Mouse (Mus musculus) heart, postnatal 0 days (tissue): ENCODE results near the gene Tcte1. TPM values are rescaled to one million over a fixed set of nuclear protein-coding genes. Genes with fewer than 3 reads are reported as not detected.

Experiments
- ATAC-seq: fragments of 200-750 bp; cut with Nextera tagmentation; 2 replicates; pipeline ENCODE4 v1.8.0; 2017; ENCODE audit warnings: low read depth, moderate number of reproducible peaks, moderate library complexity; ENCODE audit not compliant: insufficient read depth
- DNase-seq: peaks from one replicate; pipeline ENCODE4 v3.0.0-alpha.2; 2016; ENCODE audit warnings: low spot score
- H3K27ac ChIP-seq: fragments of 300-500 bp; sonication (generic); 2 replicates; pipeline ENCODE4 v1.5.1; 2014; ENCODE audit warnings: low read depth, mild to moderate bottlenecking
- H3K27me3 ChIP-seq: fragments of 300-500 bp; sonication (generic); 2 replicates; pipeline ENCODE4 v1.6.1; 2014; ENCODE audit warnings: low read length, mixed read lengths; ENCODE audit not compliant: control insufficient read depth, insufficient read depth
- H3K36me3 ChIP-seq: fragments of 300-500 bp; sonication (generic); replicated peaks from 2 replicates; pipeline ENCODE4 v1.6.1; 2014; ENCODE audit warnings: low read length, mixed read lengths; ENCODE audit not compliant: control insufficient read depth, insufficient read depth
- H3K4me1 ChIP-seq: fragments of 300-500 bp; sonication (generic); 2 replicates; pipeline ENCODE4 v1.6.1; 2014; ENCODE audit warnings: antibody characterized with exemption; ENCODE audit not compliant: control insufficient read depth, insufficient read depth
- H3K4me2 ChIP-seq: fragments of 300-500 bp; sonication (generic); 2 replicates; pipeline ENCODE4 v1.6.1; 2014; ENCODE audit warnings: low read depth, mild to moderate bottlenecking, low read length, moderate library complexity
- H3K4me3 ChIP-seq: fragments of 300-500 bp; sonication (generic); 2 replicates; pipeline ENCODE4 v1.5.1; 2014; ENCODE audit warnings: low read depth, low read length
- H3K9ac ChIP-seq: fragments of 300-500 bp; sonication (generic); replicated peaks from 2 replicates; pipeline ENCODE4 v1.6.1; 2014; ENCODE audit warnings: low read depth, low read length, mixed read lengths
- H3K9me3 ChIP-seq: fragments of 300-500 bp; sonication (generic); replicated peaks from 2 replicates; pipeline ENCODE4 v1.6.1; 2016; ENCODE audit warnings: low read length; ENCODE audit not compliant: control insufficient read depth
- CTCF ChIP-seq: IDR thresholded peaks from 2 replicates; pipeline ENCODE4 v1.5.1; 2016; ENCODE audit warnings: antibody characterized with exemption, control low read depth, low read depth
- EP300 ChIP-seq: IDR thresholded peaks from 2 replicates; pipeline ENCODE4 v1.6.1; 2016; ENCODE audit warnings: antibody characterized with exemption, low read depth
- WGBS: fragments of 180-500 bp; shearing (Covaris S2); extraction: QIAGEN DNeasy Blood & Tissue Kit; methylation state at CpG from one replicate; pipeline ENCODE4 v1.1.7; 2014; 5-methylcytosine and 5-hydroxymethylcytosine counted together
- polyA plus RNA-seq: library from polyadenylated mRNA; unstranded; fragments of >200 nt; fragmentation: Nextera tagmentation; extraction: Ambion mirVana; gene quantifications from 2 replicates; pipeline ENCODE4 v1.2.1, GENCODE M21; 2015
- total RNA-seq: library from RNA; depleted of rRNA; stranded (reverse); fragments of >200 nt; gene quantifications from 2 replicates; pipeline ENCODE4 v1.2.3, GENCODE M21; 2014; ENCODE audit warnings: low replicate concordance

The Tcte1 gene
- total and polyA plus RNA-seq, 2 experiments from 2014 or later = not detected

- peak within 1 kb of the TSS; percentile 89 for H3K9ac ChIP-seq
- peaks cover 33% of the 10 kb centered on the region for H3K36me3 ChIP-seq
- H3K27me3 ChIP-seq = no peaks in the 10 kb centered on the region
- H3K4me2 ChIP-seq = peak within 1 kb of the TSS; percentile 98
- ATAC-seq (peak; percentile 93), DNase-seq (peak; percentile 93)
- TF ChIP-seq EP300 = peak; percentile 67; the same call in 1 of the 2 replicates
- peak; percentile 97 for TF ChIP-seq CTCF
- H3K9me3 ChIP-seq = no peaks in the 10 kb centered on the region
- peak within 1 kb of the TSS; percentile 94 for H3K4me3 ChIP-seq
- WGBS = 1% methylated on average over 55 of the region's 61 CpGs
- H3K27ac ChIP-seq = peak within 1 kb of the TSS; percentile 73
- peaks cover 10% of the 10 kb centered on the region for H3K4me1 ChIP-seq
Measured at GRCm38 (mm10) chr17:45563655-45564530, 40.7 kb downstream of the Tcte1 start, which contains the start of gene Slc35b2. TSS of gene Slc35b2 (plus strand) at chr17:45563874.

DNA sequence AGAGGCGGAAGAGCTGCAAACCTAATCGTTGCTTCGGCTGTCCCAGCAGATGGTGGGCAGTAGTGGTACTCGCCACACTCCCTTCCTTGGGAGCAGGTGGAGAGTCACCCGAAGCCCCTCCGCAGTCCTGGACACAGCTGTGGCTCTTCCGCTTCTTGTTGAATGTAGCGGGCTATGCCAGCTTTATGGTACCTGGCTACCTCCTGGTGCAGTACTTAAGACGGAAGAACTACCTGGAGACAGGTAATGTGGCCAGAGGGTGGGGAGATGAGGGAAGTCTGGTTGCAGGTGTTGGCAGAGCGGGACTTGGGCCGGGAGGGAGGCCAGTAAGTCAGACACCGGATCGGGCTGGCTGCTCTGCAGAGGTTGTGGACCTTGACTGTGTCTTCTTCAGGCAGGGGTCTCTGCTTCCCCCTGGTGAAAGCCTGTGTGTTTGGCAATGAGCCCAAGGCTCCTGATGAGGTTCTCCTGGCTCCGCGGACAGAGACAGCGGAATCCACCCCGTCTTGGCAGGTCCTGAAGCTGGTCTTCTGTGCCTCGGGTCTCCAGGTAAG lies 41.4 kb downstream of the Tcte1 start:
- peaks cover 40% of the 10 kb centered on the region for H3K36me3 ChIP-seq
- peak overlapping the region; percentile 98 for H3K4me2 ChIP-seq
- no peaks in the 10 kb centered on the region for H3K27me3 ChIP-seq
- H3K4me1 ChIP-seq = peaks cover 10% of the 10 kb centered on the region
- DNase-seq = no peak
- TF ChIP-seq EP300 (no peak), CTCF (no peak)
- peak overlapping the region; percentile 89 for H3K9ac ChIP-seq
- ATAC-seq = no peak
- H3K27ac ChIP-seq = peak overlapping the region; percentile 73; the same call in 1 of the 2 replicates
- WGBS = 11% methylated on average over 18 of the region's 18 CpGs
- H3K9me3 ChIP-seq = no peaks in the 10 kb centered on the region
- H3K4me3 ChIP-seq = peak overlapping the region; percentile 94

DNA sequence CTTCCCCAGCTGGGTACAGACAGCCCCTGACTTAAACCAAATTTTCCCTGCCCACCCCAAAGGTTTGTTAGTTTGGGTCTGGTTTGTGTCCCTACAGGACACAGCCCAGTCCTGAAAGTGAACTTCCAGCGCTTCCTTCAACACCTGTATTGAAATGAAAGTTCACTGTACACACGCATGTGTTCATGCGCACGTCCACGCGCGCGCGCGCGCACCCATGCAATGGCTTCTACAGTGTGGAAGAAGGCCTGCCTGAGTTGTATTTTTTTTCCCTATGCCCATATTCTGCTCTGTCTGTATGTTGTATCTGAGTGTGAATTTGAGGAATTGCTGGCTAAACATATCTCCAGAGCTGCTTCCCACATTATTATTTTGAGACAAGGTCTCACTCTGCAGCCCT lies 41.9 kb downstream of the Tcte1 start:
- DNase-seq = no peak
- no peak for TF ChIP-seq CTCF
- TF ChIP-seq EP300 = no peak
- no peak overlapping the region for H3K9ac ChIP-seq
- peak overlapping the region; percentile 94 for H3K4me3 ChIP-seq
- peaks cover 45% of the 10 kb centered on the region for H3K36me3 ChIP-seq
- H3K4me2 ChIP-seq = peak overlapping the region; percentile 98
- 90% methylated on average over 11 of the region's 11 CpGs for WGBS
- H3K4me1 ChIP-seq = peaks cover 10% of the 10 kb centered on the region
- ATAC-seq = no peak
- H3K27me3 ChIP-seq = no peaks in the 10 kb centered on the region
- H3K27ac ChIP-seq = no peak overlapping the region
- H3K9me3 ChIP-seq = no peaks in the 10 kb centered on the region

DNA sequence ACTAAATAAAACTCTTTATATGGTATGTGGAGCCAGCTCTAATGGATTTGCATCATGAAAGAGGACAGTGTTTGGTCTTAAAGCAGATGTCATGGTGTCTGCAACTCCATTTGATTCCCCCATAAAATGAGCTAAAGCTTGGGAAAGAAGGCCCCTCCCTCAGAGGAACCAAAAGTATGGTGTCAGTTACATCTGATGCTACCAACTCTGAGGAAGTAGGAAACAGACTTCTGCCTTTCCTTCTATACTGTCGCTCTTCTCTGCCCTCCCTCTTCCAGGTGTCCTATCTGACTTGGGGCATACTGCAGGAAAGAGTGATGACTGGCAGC lies 42.8 kb downstream of the Tcte1 start:
- TF ChIP-seq CTCF (no peak), EP300 (no peak)
- no peak overlapping the region for H3K4me2 ChIP-seq
- no peak for ATAC-seq
- no peak overlapping the region for H3K4me3 ChIP-seq
- H3K9me3 ChIP-seq = no peaks in the 10 kb centered on the region
- no peak for DNase-seq
- H3K4me1 ChIP-seq = peaks cover 10% of the 10 kb centered on the region
- no peak overlapping the region for H3K9ac ChIP-seq
- no peaks in the 10 kb centered on the region for H3K27me3 ChIP-seq
- peaks cover 54% of the 10 kb centered on the region for H3K36me3 ChIP-seq
- no peak overlapping the region for H3K27ac ChIP-seq
- WGBS = 58% methylated on average over 1 of the region's 1 CpGs

DNA sequence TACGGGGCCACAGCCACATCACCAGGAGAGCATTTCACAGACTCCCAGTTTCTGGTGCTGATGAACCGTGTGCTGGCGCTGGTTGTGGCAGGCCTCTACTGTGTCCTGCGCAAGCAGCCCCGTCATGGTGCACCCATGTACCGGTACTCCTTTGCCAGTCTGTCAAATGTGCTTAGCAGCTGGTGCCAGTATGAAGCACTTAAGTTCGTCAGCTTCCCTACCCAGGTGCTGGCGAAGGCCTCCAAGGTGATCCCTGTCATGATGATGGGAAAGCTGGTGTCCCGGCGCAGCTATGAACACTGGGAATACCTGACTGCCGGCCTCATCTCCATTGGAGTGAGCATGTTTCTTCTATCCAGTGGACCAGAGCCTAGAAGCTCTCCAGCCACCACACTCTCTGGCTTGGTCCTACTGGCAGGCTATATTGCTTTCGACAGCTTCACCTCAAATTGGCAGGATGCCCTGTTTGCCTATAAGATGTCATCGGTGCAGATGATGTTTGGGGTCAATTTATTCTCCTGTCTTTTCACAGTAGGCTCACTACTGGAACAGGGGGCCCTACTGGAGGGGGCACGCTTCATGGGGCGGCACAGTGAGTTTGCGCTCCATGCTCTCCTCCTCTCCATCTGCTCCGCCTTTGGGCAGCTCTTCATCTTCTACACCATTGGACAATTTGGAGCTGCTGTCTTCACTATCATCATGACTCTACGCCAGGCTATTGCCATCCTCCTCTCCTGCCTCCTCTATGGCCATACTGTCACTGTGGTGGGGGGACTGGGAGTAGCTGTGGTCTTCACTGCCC lies 43.3 kb downstream of the Tcte1 start:
- ATAC-seq (no peak), DNase-seq (no peak)
- Histone ChIP-seq H3K9ac (no peak overlapping the region), H3K27ac (0 out of 2 replicates have a peak overlapping the region, but pooled peaks have one; percentile 36), H3K27me3 (no peaks in the 10 kb centered on the region), H3K4me3 (no peak overlapping the region), H3K36me3 (peaks cover 60% of the 10 kb centered on the region), H3K9me3 (no peaks in the 10 kb centered on the region), H3K4me2 (no peak overlapping the region), H3K4me1 (peaks cover 10% of the 10 kb centered on the region)
- TF ChIP-seq CTCF (no peak), EP300 (no peak)
- WGBS = 58% methylated on average over 18 of the region's 18 CpGs
